Mouse (Mus musculus) liver (tissue): ENCODE measurements around the gene Smad5.

Experiments
- DNase-seq: peaks from one replicate; pipeline ENCODE4 v3.0.0-alpha.2; 2020; ENCODE audit warnings: mixed read lengths

The Smad5 gene

GRCm38 (mm10) chr13:56703222-56703870 is 536 bp downstream of the Smad5 start:
- peak; percentile 77 for DNase-seq

GRCm38 (mm10) chr13:56703871-56704321 is 1.1 kb downstream of the Smad5 start:
- DNase-seq = no peak

- DNase-seq = no peak
Observed at GRCm38 (mm10) chr13:56704596-56704995, 1.8 kb downstream of the Smad5 start.

- DNase-seq = no peak
Observed at GRCm38 (mm10) chr13:56707111-56707510, 4.3 kb downstream of the Smad5 start.

- DNase-seq = no peak
Observed at GRCm38 (mm10) chr13:56707606-56708005, 4.8 kb downstream of the Smad5 start.

- no peak for DNase-seq
Observed at GRCm38 (mm10) chr13:56710620-56711019, 7.8 kb downstream of the Smad5 start.

- no peak for DNase-seq
Observed at GRCm38 (mm10) chr13:56712221-56712620, 9.4 kb downstream of the Smad5 start.

- no peak for DNase-seq
Observed at GRCm38 (mm10) chr13:56726551-56726950, 23.7 kb downstream of the Smad5 start.

- no peak for DNase-seq
Observed at GRCm38 (mm10) chr13:56729046-56729445, 26.2 kb downstream of the Smad5 start.

- no peak for DNase-seq
Observed at GRCm38 (mm10) chr13:56734617-56735016, 31.8 kb downstream of the Smad5 start.

- peak; percentile 13 for DNase-seq
Observed at GRCm38 (mm10) chr13:56735212-56735875, 32.5 kb downstream of the Smad5 start.

GRCm38 (mm10) chr13:56739556-56739955 is 36.7 kb downstream of the Smad5 start:
- DNase-seq = no peak

- DNase-seq = no peak
Observed at GRCm38 (mm10) chr13:56740496-56740895, 37.7 kb downstream of the Smad5 start.

- DNase-seq = no peak
Observed at GRCm38 (mm10) chr13:56741691-56742090, 38.9 kb downstream of the Smad5 start.

GRCm38 (mm10) chr13:56742325-56742901 is 39.6 kb downstream of the Smad5 start:
- no peak for DNase-seq

GRCm38 (mm10) chr13:56746739-56747532 is 44.1 kb downstream of the Smad5 start:
- DNase-seq = no peak

- DNase-seq = no peak
Observed at GRCm38 (mm10) chr13:56747554-56747953, 44.7 kb downstream of the Smad5 start.

GRCm38 (mm10) chr13:56749377-56749776 is 46.6 kb downstream of the Smad5 start:
- DNase-seq = no peak

- DNase-seq = no peak
Observed at GRCm38 (mm10) chr13:56751774-56752173, 49.0 kb downstream of the Smad5 start.

GRCm38 (mm10) chr13:56752474-56753191 is 49.8 kb downstream of the Smad5 start:
- no peak for DNase-seq

GRCm38 (mm10) chr13:56753192-56753951 is 50.6 kb downstream of the Smad5 start, which contains the start of gene Gm45623:
Gene Gm45623 (minus strand): TSS chr13:56753827.
- DNase-seq = no peak

- DNase-seq = peak; percentile 36
Observed at GRCm38 (mm10) chr13:56755871-56756270, 53.1 kb downstream of the Smad5 start.
